Mouse (Mus musculus) olfactory bulb, adult 2 months (tissue): Measurements from ENCODE around the gene Gm16368.
"Not testable (repeated sequence)": the region's sequence is repeated elsewhere in the genome, so short reads cannot be mapped to it uniquely, and the experiment has no call there.

Experiments used
- CTCF ChIP-seq: fragments of 200-500 bp; IDR thresholded peaks from 2 replicates; pipeline ENCODE4 v1.5.1; 2012; ENCODE audit warnings: low read depth, mild to moderate bottlenecking, low read length, moderate library complexity; ENCODE audit not compliant: insufficient read depth
- POLR2A ChIP-seq: fragments of 200-500 bp; IDR thresholded peaks from 2 replicates; pipeline ENCODE4 v1.6.1; 2012; ENCODE audit warnings: mild to moderate bottlenecking, low read depth, low read length, moderate library complexity; ENCODE audit not compliant: insufficient read depth

- TF ChIP-seq CTCF, POLR2A: not testable (repeated sequence)
Measured at GRCm38 (mm10) chr12:88083397-88083796, at the start of gene Gm16368.
